Mouse (Mus musculus): ENCODE results near the gene Iqgap2. TPM values are rescaled to one million over a fixed set of nuclear protein-coding genes. Genes with fewer than 3 reads are reported as not detected.

The Iqgap2 gene
- polyA plus RNA-seq, 1 experiment = 2.8 TPM

DNA sequence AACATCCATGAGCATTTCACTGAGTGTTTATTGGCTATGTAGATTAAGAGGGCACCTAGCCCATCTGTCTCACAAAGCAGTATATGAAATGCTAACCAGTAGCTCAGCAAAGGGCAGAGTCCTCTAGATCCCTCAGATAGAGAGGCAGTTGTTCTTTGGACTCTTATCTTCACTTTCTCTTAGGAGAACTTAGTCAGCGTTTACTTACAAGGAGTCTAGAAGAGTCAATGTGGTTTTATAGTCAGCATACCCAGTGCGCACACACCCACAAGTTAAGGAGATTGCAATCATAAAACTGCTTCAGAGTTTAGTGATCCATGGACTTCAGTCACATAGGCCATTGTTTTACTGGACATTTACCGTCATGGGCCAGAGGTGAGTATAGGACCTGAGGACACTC, 54.8 kb downstream of the Iqgap2 start:
- H3K9me3 ChIP-seq = no peaks in the 10 kb centered on the region
- H3K4me3 ChIP-seq (replicated peaks) = no peak overlapping the region
- peaks cover 6% of the 10 kb centered on the region for H3K36me3 ChIP-seq (replicated peaks; ENCODE audit: low read length)
- H3K4me1 ChIP-seq = 0 out of 2 replicates have a peak, but pooled peaks cover 3% of the 10 kb centered on the region
- TF ChIP-seq GATA1 (IDR thresholded peaks at IDR 0.05; ENCODE audit: borderline replicate concordance, low read length) (no peak), FLI1 (IDR thresholded peaks at IDR 0.05; ENCODE audit: low read length) (no peak)
- H3K27me3 ChIP-seq (replicated peaks) = no peaks in the 10 kb centered on the region

GRCm38 (mm10) chr13:95833473-95833872, 58.2 kb downstream of the Iqgap2 start:
- peaks cover 6% of the 10 kb centered on the region for H3K36me3 ChIP-seq (replicated peaks; ENCODE audit: low read length)
- H3K4me1 ChIP-seq = peaks cover 11% of the 10 kb centered on the region
- no peaks in the 10 kb centered on the region for H3K9me3 ChIP-seq
- H3K27me3 ChIP-seq (replicated peaks) = no peaks in the 10 kb centered on the region
- TF ChIP-seq FLI1 (IDR thresholded peaks at IDR 0.05; ENCODE audit: low read length) = no peak
- no peak for TF ChIP-seq GATA1 (IDR thresholded peaks at IDR 0.05; ENCODE audit: borderline replicate concordance, low read length)
- no peak overlapping the region for H3K4me3 ChIP-seq (replicated peaks)

- Histone ChIP-seq H3K4me3 (replicated peaks) (no peak overlapping the region), H3K36me3 (replicated peaks; ENCODE audit: low read length) (peaks cover 6% of the 10 kb centered on the region)
- no peak for TF ChIP-seq GATA1 (IDR thresholded peaks at IDR 0.05; ENCODE audit: borderline replicate concordance, low read length)
- TF ChIP-seq FLI1 (IDR thresholded peaks at IDR 0.05; ENCODE audit: low read length) = no peak
Measured at GRCm38 (mm10) chr13:95832712-95833111, 59.0 kb downstream of the Iqgap2 start.

GRCm38 (mm10) chr13:95831760-95832159, 60.0 kb downstream of the Iqgap2 start:
- Histone ChIP-seq H3K4me3 (replicated peaks) (no peak overlapping the region), H3K27me3 (replicated peaks) (no peaks in the 10 kb centered on the region), H3K36me3 (replicated peaks; ENCODE audit: low read length) (peaks cover 6% of the 10 kb centered on the region), H3K4me1 (peaks cover 23% of the 10 kb centered on the region), H3K9me3 (no peaks in the 10 kb centered on the region)
- TF ChIP-seq GATA1 (IDR thresholded peaks at IDR 0.05; ENCODE audit: borderline replicate concordance, low read length) (no peak), FLI1 (IDR thresholded peaks at IDR 0.05; ENCODE audit: low read length) (no peak)

More at GRCm38 (mm10) chr13:95832712-95833111, 59.0 kb downstream of the Iqgap2 start:
- Histone ChIP-seq H3K27me3 (replicated peaks) (no peaks in the 10 kb centered on the region), H3K4me1 (peaks cover 14% of the 10 kb centered on the region), H3K9me3 (no peaks in the 10 kb centered on the region)

DNA sequence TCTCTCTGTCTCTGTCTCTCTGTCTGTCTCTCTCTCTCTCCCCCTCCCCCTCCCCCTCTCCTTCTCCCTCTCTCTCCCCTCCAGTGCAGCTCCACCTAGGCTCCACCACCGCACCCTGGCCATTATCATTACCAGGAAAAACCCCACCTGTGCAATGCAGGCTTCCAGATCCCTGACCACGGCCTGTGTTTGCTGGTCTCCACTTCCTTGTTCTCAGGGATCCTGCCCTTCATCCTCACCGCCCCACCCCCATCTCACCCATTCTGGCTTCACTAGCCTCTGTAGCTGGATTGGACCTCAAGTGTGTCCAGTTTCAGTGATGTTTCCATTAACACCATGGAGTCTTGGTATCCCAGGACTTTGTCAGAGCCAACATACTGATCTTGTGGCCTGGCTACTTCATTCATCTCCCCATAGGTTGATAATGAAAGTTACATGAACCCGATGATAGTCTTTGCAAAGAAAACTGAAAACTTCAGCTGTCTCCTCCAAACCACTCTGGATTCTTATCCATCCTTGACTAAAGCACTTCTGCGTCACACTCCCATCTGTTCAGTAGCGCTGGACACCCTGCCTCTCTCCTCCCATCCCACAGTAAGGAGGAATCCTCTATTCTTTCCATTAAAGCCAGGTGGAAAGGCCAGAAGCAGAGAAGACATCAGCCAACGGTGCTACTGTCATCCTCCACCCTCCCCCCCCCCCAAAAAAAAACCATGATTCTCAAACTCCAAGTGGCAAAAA, 62.1 kb downstream of the Iqgap2 start:
- peaks cover 37% of the 10 kb centered on the region for H3K4me1 ChIP-seq
- TF ChIP-seq GATA1 (IDR thresholded peaks at IDR 0.05; ENCODE audit: borderline replicate concordance, low read length) (no peak), FLI1 (IDR thresholded peaks at IDR 0.05; ENCODE audit: low read length) (no peak)
- no peaks in the 10 kb centered on the region for H3K9me3 ChIP-seq
- H3K36me3 ChIP-seq (replicated peaks; ENCODE audit: low read length) = peaks cover 6% of the 10 kb centered on the region
- peaks cover 3% of the 10 kb centered on the region for H3K27me3 ChIP-seq (replicated peaks)
- H3K4me3 ChIP-seq (replicated peaks) = no peak overlapping the region

DNA sequence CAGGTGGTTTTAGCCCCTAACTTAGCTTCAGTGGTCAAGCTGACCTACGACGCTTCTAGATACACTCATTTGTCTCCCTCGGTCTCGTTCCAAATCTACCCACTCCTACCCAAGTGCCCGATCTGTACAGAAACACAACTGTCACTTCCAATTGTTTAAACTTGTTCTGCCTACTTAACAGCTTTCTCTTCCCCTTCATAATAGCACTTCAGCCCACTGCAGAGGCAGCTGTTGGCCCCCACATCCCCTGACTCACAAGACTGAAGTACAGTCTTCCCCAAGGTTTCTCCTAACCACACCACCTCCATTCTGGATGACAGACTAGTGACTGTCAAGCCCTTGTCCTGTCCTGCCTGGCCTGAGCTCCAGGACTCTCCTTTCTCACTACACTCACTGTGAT, 63.1 kb downstream of the Iqgap2 start:
- peaks cover 1% of the 10 kb centered on the region for H3K36me3 ChIP-seq (replicated peaks; ENCODE audit: low read length)
- H3K9me3 ChIP-seq = no peaks in the 10 kb centered on the region
- H3K4me3 ChIP-seq (replicated peaks) = no peak overlapping the region
- peaks cover 37% of the 10 kb centered on the region for H3K4me1 ChIP-seq
- TF ChIP-seq GATA1 (IDR thresholded peaks at IDR 0.05; ENCODE audit: borderline replicate concordance, low read length) = no peak
- TF ChIP-seq FLI1 (IDR thresholded peaks at IDR 0.05; ENCODE audit: low read length) = no peak
- H3K27me3 ChIP-seq (replicated peaks) = peaks cover 3% of the 10 kb centered on the region

GRCm38 (mm10) chr13:95826178-95826577, 65.5 kb downstream of the Iqgap2 start:
- no peaks in the 10 kb centered on the region for H3K9me3 ChIP-seq
- H3K4me1 ChIP-seq = peaks cover 37% of the 10 kb centered on the region
- TF ChIP-seq FLI1 (IDR thresholded peaks at IDR 0.05; ENCODE audit: low read length) (no peak), GATA1 (IDR thresholded peaks at IDR 0.05; ENCODE audit: borderline replicate concordance, low read length) (no peak)
- H3K27me3 ChIP-seq (replicated peaks) = peaks cover 3% of the 10 kb centered on the region
- H3K36me3 ChIP-seq (replicated peaks; ENCODE audit: low read length) = no peaks in the 10 kb centered on the region
- H3K4me3 ChIP-seq (replicated peaks) = no peak overlapping the region

- H3K27me3 ChIP-seq (replicated peaks) = peaks cover 3% of the 10 kb centered on the region
- peaks cover 26% of the 10 kb centered on the region for H3K4me1 ChIP-seq
- no peaks in the 10 kb centered on the region for H3K9me3 ChIP-seq
- no peak overlapping the region for H3K4me3 ChIP-seq (replicated peaks)
- TF ChIP-seq FLI1 (IDR thresholded peaks at IDR 0.05; ENCODE audit: low read length) = no peak
- no peak for TF ChIP-seq GATA1 (IDR thresholded peaks at IDR 0.05; ENCODE audit: borderline replicate concordance, low read length)
- H3K36me3 ChIP-seq (replicated peaks; ENCODE audit: low read length) = no peaks in the 10 kb centered on the region
Measured at GRCm38 (mm10) chr13:95822918-95823317, 68.8 kb downstream of the Iqgap2 start.

DNA sequence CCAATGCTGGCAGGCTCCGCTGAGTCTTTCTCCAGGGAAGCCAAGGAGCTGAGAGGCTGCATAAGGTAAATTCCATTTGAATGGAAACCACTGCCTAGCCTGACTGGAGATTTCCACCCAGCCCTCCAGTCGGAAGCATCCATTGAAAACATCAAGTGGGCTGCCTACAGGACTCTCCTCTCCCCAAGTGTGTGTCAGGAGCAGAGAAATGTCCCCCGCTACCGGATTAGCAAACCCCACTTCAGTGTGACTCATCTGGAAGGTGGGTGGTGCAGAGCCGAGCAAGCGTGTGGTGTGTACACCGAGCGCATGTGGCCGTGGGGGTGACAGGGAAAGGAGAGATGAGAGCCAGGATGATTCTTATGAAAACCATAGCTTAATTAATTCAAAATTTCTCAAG, 71.7 kb downstream of the Iqgap2 start:
- TF ChIP-seq FLI1 (IDR thresholded peaks at IDR 0.05; ENCODE audit: low read length) = no peak
- TF ChIP-seq GATA1 (IDR thresholded peaks at IDR 0.05; ENCODE audit: borderline replicate concordance, low read length) = no peak
- Histone ChIP-seq H3K4me1 (0 out of 2 replicates have a peak, but pooled peaks cover 2% of the 10 kb centered on the region), H3K4me3 (replicated peaks) (no peak overlapping the region), H3K9me3 (no peaks in the 10 kb centered on the region), H3K36me3 (replicated peaks; ENCODE audit: low read length) (no peaks in the 10 kb centered on the region), H3K27me3 (replicated peaks) (peaks cover 2% of the 10 kb centered on the region)

- H3K36me3 ChIP-seq (replicated peaks; ENCODE audit: low read length) = no peaks in the 10 kb centered on the region
- TF ChIP-seq GATA1 (IDR thresholded peaks at IDR 0.05; ENCODE audit: borderline replicate concordance, low read length) = no peak
- TF ChIP-seq FLI1 (IDR thresholded peaks at IDR 0.05; ENCODE audit: low read length) = no peak
- no peak overlapping the region for H3K4me3 ChIP-seq (replicated peaks)
- H3K4me1 ChIP-seq = no peaks in the 10 kb centered on the region; the same call in 1 of the 2 replicates
- no peaks in the 10 kb centered on the region for H3K27me3 ChIP-seq (replicated peaks)
- no peaks in the 10 kb centered on the region for H3K9me3 ChIP-seq
Measured at GRCm38 (mm10) chr13:95818941-95819340, 72.8 kb downstream of the Iqgap2 start.

All from megakaryocyte, embryonic 14.5 days (primary cell).